Mouse (Mus musculus): ENCODE results near the gene Gm21258. TPM values are rescaled to one million over a fixed set of nuclear protein-coding genes. Genes with fewer than 3 reads are reported as not detected.
"Not testable (repeated sequence)": the region's sequence is repeated elsewhere in the genome, so short reads cannot be mapped to it uniquely, and the experiment has no call there.

The Gm21258 gene
- polyA plus RNA-seq (2015; fragmentation: Nextera tagmentation; extraction: Ambion mirVana), result not detected in 2 replicates

DNA sequence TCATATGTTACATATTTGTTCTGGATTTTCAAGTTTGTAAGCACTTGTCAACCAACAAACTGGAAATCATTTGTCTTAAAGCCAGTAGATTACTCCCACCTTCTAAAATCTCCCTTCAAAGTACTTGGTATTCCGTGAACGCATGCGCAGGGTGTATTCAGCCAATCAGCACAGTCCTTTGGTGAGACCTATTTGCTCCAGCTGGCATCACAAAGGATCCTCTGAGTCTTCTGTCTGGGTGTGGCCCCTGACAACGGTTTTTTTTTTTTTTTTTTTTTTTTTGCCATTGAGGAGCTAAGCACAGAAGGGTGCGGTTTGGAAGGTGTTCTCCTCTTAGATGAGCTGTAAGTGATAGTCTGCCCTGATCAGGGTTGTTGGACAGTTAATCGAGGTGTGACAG is at the start of gene Gm21258:
Gene Gm21258, plus strand, starts transcription at position 301 of the 400 bp plus-strand sequence.
- H3K27ac ChIP-seq (replicated peaks); H3K27me3 ChIP-seq (replicated peaks); H3K4me2 ChIP-seq; H3K4me1 ChIP-seq; H3K36me3 ChIP-seq; H3K9ac ChIP-seq; H3K9me3 ChIP-seq; H3K4me3 ChIP-seq; ATAC-seq (ENCODE audit: extremely low read depth, insufficient number of reproducible peaks, low FRiP score, low TSS enrichment): not testable (repeated sequence)
- no CpG with 5 or more reads among the region's 6 CpGs for WGBS

All from heart, embryonic 13.5 days (tissue).